Mouse (Mus musculus) limb, embryonic 13.5 days (tissue): ENCODE measurements around the gene Hoxb6. TPM values are rescaled to one million over a fixed set of nuclear protein-coding genes. Genes with fewer than 3 reads are reported as not detected.

Experiments
- ATAC-seq: fragments of 200-750 bp; cut with Nextera tagmentation; 2 replicates; pipeline ENCODE4 v1.8.0; 2017; ENCODE audit warnings: low read depth, moderate number of reproducible peaks, moderate TSS enrichment; ENCODE audit not compliant: low FRiP score
- H3K27ac ChIP-seq: fragments of 300-500 bp; sonication (generic); 2 replicates; pipeline ENCODE4 v1.5.1; 2015; ENCODE audit warnings: inconsistent platforms, mild to moderate bottlenecking, moderate library complexity
- H3K27me3 ChIP-seq: fragments of 300-500 bp; sonication (generic); 2 replicates; pipeline ENCODE4 v1.6.1; 2015; ENCODE audit warnings: mild to moderate bottlenecking, inconsistent platforms
- H3K36me3 ChIP-seq: fragments of 300-500 bp; sonication (generic); 2 replicates; pipeline ENCODE4 v1.6.1; 2015; ENCODE audit warnings: inconsistent platforms, mild to moderate bottlenecking, moderate library complexity
- H3K4me1 ChIP-seq: fragments of 300-500 bp; sonication (generic); 2 replicates; pipeline ENCODE4 v1.6.1; 2015; ENCODE audit warnings: inconsistent platforms
- H3K4me2 ChIP-seq: fragments of 300-500 bp; sonication (generic); replicated peaks from 2 replicates; pipeline ENCODE4 v1.6.1; 2015; ENCODE audit warnings: inconsistent platforms, mild to moderate bottlenecking, moderate library complexity
- H3K4me3 ChIP-seq: fragments of 300-500 bp; sonication (generic); 2 replicates; pipeline ENCODE4 v1.5.1; 2015; ENCODE audit warnings: moderate library complexity, mild to moderate bottlenecking, inconsistent platforms
- H3K9ac ChIP-seq: fragments of 300-500 bp; sonication (generic); 2 replicates; pipeline ENCODE4 v1.6.1; 2015; ENCODE audit warnings: mild to moderate bottlenecking, inconsistent platforms
- H3K9me3 ChIP-seq: fragments of 300-500 bp; sonication (generic); 2 replicates; pipeline ENCODE4 v1.6.1; 2016; ENCODE audit warnings: inconsistent platforms
- WGBS: fragments of 180-500 bp; shearing (Covaris S2); methylation state at CpG from one replicate; pipeline ENCODE4 v1.1.7; 2015; 5-methylcytosine and 5-hydroxymethylcytosine counted together
- polyA plus RNA-seq: library from polyadenylated mRNA; unstranded; fragments of >200 nt; fragmentation: Nextera tagmentation; extraction: Ambion mirVana; gene quantifications from 2 replicates; pipeline ENCODE4 v1.2.1, GENCODE M21; 2015

Hoxb6 gene
- polyA plus RNA-seq, 1 experiment from 2014 or later, result 1.4 TPM

DNA sequence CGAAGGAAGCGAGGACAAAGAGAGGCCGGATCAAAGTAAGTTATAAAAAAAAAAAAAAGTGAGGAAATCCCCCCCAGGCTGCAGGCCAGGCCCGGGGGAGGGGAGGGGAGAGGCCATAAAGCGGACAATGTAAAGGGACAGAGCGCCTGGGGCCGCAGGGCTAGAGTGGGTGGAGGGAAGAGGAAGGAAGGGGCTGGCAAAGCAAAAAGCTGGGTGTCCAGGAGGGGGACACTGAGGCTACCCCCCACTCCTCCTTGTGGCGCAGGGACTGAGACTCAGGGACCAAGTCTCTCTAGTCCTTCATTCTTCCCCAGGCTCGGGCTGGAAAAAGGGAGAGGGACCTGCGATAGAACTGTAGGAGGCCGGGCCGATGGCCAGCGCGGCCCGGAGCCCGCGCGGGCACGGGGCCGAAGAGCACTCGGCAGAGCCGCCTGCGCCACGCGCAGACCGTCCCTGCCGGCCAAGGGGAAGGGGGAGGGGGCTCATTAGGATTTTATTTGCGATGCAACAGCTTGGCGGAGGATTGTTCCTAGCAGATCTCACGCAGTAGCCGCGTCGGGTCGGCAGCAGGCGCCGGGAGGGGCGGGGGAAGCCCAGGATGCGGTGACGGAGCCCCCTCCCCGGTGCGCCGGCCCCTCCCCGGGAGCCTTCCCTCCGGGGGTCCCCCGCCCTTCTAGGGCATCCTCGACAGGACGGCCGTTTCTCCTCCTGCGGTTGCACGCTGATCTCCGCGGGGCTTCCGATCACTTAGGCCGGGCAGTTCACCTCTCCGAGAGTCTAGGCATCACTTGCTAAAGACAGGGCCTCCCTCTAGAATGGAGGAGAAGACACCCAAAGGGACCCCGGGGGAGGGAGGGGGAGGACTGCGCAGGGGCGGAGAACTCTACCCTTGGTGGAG lies 20.0 kb upstream of the Hoxb6 start:
- Histone ChIP-seq H3K9ac (0 out of 2 replicates have a peak overlapping the region, but pooled peaks have one; percentile 1), H3K27me3 (peaks cover 99% of the 10 kb centered on the region), H3K4me2 (peak overlapping the region; percentile 52), H3K36me3 (no peaks in the 10 kb centered on the region), H3K4me3 (peak overlapping the region; percentile 31), H3K27ac (no peak overlapping the region), H3K9me3 (no peaks in the 10 kb centered on the region), H3K4me1 (peaks cover 24% of the 10 kb centered on the region)
- ATAC-seq, result no peak
- WGBS, result under 1% methylated on average over 55 of the region's 58 CpGs

GRCm38 (mm10) chr11:96274428-96274827 lies 17.8 kb upstream of the Hoxb6 start:
- H3K4me3 ChIP-seq, result no peak overlapping the region
- peaks cover 99% of the 10 kb centered on the region for H3K27me3 ChIP-seq
- peaks cover 24% of the 10 kb centered on the region for H3K4me1 ChIP-seq
- no peak for ATAC-seq
- H3K36me3 ChIP-seq, result no peaks in the 10 kb centered on the region
- H3K9ac ChIP-seq, result no peak overlapping the region
- no peak overlapping the region for H3K4me2 ChIP-seq
- H3K9me3 ChIP-seq, result no peaks in the 10 kb centered on the region
- H3K27ac ChIP-seq, result no peak overlapping the region
- WGBS, result 17% methylated on average over 10 of the region's 10 CpGs

DNA sequence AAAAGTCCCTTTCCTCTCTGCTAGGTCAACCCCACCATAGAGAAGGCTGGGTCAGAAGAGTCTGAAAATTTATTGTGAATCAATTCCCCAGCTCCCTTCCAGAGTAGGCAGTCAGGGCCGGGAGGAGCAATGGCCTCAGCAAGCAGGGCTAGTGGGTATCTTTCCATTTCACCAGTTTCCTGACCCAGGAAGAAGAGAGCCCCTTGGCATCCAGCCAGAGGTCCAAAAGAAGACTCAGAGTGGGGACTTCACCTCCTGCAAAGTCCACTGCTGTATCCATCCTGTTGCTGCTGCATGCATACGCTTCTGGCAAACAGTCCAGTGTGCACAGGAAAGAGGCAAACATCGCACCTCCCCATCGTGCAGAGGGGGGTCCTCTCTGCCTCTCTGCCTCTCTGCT lies 16.4 kb upstream of the Hoxb6 start:
- H3K9ac ChIP-seq, result no peak overlapping the region

GRCm38 (mm10) chr11:96277151-96278044 lies 14.9 kb upstream of the Hoxb6 start:
- Histone ChIP-seq H3K9ac (no peak overlapping the region), H3K27ac (no peak overlapping the region), H3K9me3 (no peaks in the 10 kb centered on the region), H3K4me1 (peaks cover 2% of the 10 kb centered on the region; the same call in 1 of the 2 replicates), H3K4me3 (no peak overlapping the region), H3K4me2 (no peak overlapping the region), H3K36me3 (no peaks in the 10 kb centered on the region), H3K27me3 (peaks cover 97% of the 10 kb centered on the region)
- WGBS, result 2% methylated on average over 35 of the region's 35 CpGs
- ATAC-seq, result no peak

More for the DNA sequence above, 16.4 kb upstream of the Hoxb6 start:
- 22% methylated on average over 4 of the region's 4 CpGs for WGBS
- Histone ChIP-seq H3K4me1 (peaks cover 16% of the 10 kb centered on the region), H3K4me3 (no peak overlapping the region), H3K36me3 (no peaks in the 10 kb centered on the region), H3K9me3 (no peaks in the 10 kb centered on the region), H3K27ac (no peak overlapping the region), H3K27me3 (peaks cover 99% of the 10 kb centered on the region), H3K4me2 (no peak overlapping the region)
- no peak for ATAC-seq

DNA sequence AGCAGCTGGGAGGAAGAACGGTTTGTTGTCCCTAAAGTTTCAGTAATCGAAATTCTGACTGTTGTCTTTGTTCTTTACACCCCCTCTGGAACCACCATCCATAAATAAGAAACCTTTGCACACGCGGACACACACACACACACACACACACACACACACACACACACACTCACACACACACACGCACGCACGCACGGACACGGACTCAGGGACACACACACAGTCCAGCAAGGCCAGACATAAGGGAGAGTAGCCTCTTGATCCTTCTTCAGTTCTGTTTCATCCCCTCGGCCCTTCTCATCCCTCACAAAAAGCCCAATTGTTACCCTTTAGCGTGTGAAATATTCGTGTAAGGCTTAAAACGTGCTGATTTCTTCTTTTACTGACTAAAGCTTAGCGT lies 14.0 kb upstream of the Hoxb6 start:
- no peak overlapping the region for H3K4me2 ChIP-seq
- H3K36me3 ChIP-seq, result no peaks in the 10 kb centered on the region
- H3K27ac ChIP-seq, result no peak overlapping the region
- no peak overlapping the region for H3K4me3 ChIP-seq
- 7% methylated on average over 14 of the region's 14 CpGs for WGBS
- no peak overlapping the region for H3K9ac ChIP-seq
- ATAC-seq, result no peak
- H3K9me3 ChIP-seq, result no peaks in the 10 kb centered on the region
- H3K4me1 ChIP-seq, result peaks cover 6% of the 10 kb centered on the region
- peaks cover 97% of the 10 kb centered on the region for H3K27me3 ChIP-seq

DNA sequence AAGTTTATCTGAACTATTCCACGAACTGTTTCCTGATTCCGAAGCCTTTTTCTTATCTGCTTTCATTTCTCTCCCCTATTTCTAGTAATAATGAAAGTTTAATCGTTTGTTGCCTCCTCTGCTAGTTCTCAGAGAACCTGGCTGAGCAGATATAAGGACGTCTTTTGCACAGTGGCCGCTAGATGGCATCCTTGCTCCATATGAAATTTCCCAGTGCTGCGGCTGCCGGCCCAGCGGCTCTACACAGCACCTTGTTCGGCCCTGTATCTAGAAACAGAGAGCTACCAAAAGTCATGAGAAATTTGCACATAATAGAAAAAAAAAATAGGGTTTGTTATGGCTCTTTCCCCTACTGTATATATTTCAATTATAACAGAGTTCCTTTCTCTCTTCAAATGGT lies 13.5 kb upstream of the Hoxb6 start:
- no peak overlapping the region for H3K4me3 ChIP-seq
- no peaks in the 10 kb centered on the region for H3K9me3 ChIP-seq
- H3K9ac ChIP-seq, result no peak overlapping the region
- WGBS, result under 1% methylated on average over 9 of the region's 9 CpGs
- no peak overlapping the region for H3K4me2 ChIP-seq
- H3K27ac ChIP-seq, result no peak overlapping the region
- no peaks in the 10 kb centered on the region for H3K36me3 ChIP-seq
- ATAC-seq, result no peak
- peaks cover 6% of the 10 kb centered on the region for H3K4me1 ChIP-seq
- H3K27me3 ChIP-seq, result peaks cover 97% of the 10 kb centered on the region

DNA sequence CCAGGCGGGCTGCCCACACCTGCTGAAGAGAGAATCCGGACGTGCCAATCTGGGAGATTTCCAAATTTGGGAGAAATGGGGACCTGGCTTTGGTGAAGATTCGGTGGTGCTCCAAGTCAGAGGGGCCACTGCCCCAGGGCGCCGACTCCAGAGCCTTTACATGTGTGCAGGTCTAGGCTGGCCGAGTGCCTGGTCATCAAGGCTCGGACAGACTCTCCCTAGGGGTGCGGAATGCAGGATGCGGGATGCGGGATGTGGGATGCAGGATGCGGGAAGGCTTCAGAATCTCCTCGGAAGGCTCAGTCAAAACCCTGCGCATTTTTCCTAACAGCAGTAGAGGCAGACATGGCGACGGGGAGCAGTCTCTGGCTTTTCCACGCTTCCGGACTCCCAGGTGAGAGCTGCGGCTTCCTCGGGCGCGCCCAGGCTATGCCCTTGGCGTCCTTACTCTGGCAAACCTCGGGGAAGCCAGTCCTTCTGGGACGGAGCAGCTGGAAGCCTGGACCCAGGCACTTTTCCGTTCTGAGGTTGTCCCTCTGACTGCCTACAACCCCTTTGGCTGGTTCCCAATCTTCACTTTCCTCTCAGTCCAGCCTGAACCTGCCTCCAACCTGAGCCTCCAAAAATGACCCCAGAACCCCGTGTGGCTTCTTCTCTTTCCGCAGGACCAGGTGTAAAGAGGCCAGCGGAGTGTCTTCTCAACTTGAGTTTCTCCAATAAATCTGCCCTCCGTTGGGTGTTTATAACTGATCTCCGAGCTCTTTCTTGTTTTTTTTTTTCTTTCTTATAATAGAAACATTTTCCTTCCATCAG lies 12.6 kb upstream of the Hoxb6 start:
- ATAC-seq, result no peak
- Histone ChIP-seq H3K27ac (no peak overlapping the region), H3K4me3 (no peak overlapping the region), H3K4me1 (peaks cover 13% of the 10 kb centered on the region), H3K36me3 (no peaks in the 10 kb centered on the region), H3K27me3 (peaks cover 97% of the 10 kb centered on the region), H3K9me3 (no peaks in the 10 kb centered on the region), H3K9ac (no peak overlapping the region), H3K4me2 (no peak overlapping the region)
- WGBS, result 2% methylated on average over 31 of the region's 31 CpGs

- Histone ChIP-seq H3K9me3 (no peaks in the 10 kb centered on the region), H3K4me3 (no peak overlapping the region), H3K4me2 (no peak overlapping the region), H3K36me3 (no peaks in the 10 kb centered on the region), H3K27me3 (peaks cover 97% of the 10 kb centered on the region), H3K4me1 (peaks cover 16% of the 10 kb centered on the region), H3K9ac (no peak overlapping the region), H3K27ac (no peak overlapping the region)
- ATAC-seq, result no peak
- WGBS, result 10% methylated on average over 8 of the region's 8 CpGs
These were observed 11.6 kb upstream of the Hoxb6 start for GRCm38 (mm10) chr11:96280399-96281378.

- Histone ChIP-seq H3K27ac (no peak overlapping the region), H3K9ac (no peak overlapping the region), H3K27me3 (peaks cover 97% of the 10 kb centered on the region), H3K4me1 (peaks cover 16% of the 10 kb centered on the region), H3K9me3 (no peaks in the 10 kb centered on the region), H3K36me3 (no peaks in the 10 kb centered on the region), H3K4me3 (no peak overlapping the region), H3K4me2 (no peak overlapping the region)
- WGBS, result 2% methylated on average over 18 of the region's 18 CpGs
- ATAC-seq, result no peak
These were observed 10.9 kb upstream of the Hoxb6 start for GRCm38 (mm10) chr11:96281396-96281795.

GRCm38 (mm10) chr11:96281855-96282570 lies 10.3 kb upstream of the Hoxb6 start, which contains the start of gene Hoxb8:
Gene Hoxb8 (plus strand): TSS chr11:96281905.
- Histone ChIP-seq H3K4me3 (peak within 1 kb of the TSS; percentile 21; the same call in 1 of the 2 replicates), H3K4me1 (peaks cover 19% of the 10 kb centered on the region), H3K4me2 (0 out of 2 replicates have a peak within 1 kb of the TSS, but pooled peaks have one; percentile 27), H3K36me3 (no peaks in the 10 kb centered on the region), H3K9ac (no peak within 1 kb of the TSS), H3K27ac (no peak within 1 kb of the TSS), H3K9me3 (no peaks in the 10 kb centered on the region), H3K27me3 (peaks cover 97% of the 10 kb centered on the region)
- under 1% methylated on average over 27 of the region's 27 CpGs for WGBS
- no peak for ATAC-seq
